Mouse (Mus musculus): ENCODE results near the gene Fgf13.

- TF ChIP-seq CTCF (IDR thresholded peaks at IDR 0.05; ENCODE audit: low read depth, low read length) (no peak), GATA1 (IDR thresholded peaks at IDR 0.05; ENCODE audit: borderline replicate concordance, low read length) (no peak)
These were observed 504.7 kb downstream of the Fgf13 start for GRCm38 (mm10) chrX:59063157-59063556.

Measured in G1E (cell line).